ENCODE assay signal across 27 mouse cellular contexts in the genomic region with DNA sequence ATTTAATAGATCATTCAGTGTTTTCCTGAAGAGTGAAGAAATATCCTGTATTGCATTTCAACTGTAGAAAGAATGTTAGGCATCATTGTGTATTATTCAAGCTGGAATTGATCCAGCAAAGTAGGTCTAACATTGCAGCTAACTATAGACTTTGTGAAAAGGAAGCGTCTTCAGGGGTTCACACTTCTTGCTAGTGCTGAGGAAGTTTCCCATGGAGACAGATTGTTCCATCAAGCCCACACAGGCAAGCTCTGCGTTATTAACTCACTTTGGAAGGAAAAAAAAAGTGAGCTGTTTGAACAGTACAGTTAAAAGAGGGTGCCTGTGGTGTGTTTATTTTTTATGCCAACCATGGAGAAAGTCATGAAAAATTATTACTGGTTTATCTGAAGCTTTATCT.
DNase-seq lines count a peak whose midpoint lies in the region; TF ChIP-seq lines count a peak whose summit lies in the region.
"Had no signal": no experiment of that assay in that cellular context is flagged by ENCODE, and none has a peak within 500 bp of the region (broad histone marks: within the 10 kb centered on the region; RNA-seq: fewer than 3 reads in every experiment).

No protein-coding gene starts in this region.

- TF ChIP-seq CTCF in left cerebral cortex, adult 2 months (IDR thresholded peaks at IDR 0.05), result no peak

- peak overlapping the region; percentile 44; the same call in 1 of the 2 replicates for H3K27ac ChIP-seq in left cerebral cortex, adult 2 months
- H3K27ac ChIP-seq: embryonic facial prominence, embryonic 12.5 days; heart, embryonic 10.5 days; heart, embryonic 15.5 days; kidney, embryonic 15.5 days; layer of hippocampus, adult 2 months; limb, embryonic 13.5 days had no signal

- peak; percentile 5 for DNase-seq in layer of hippocampus, adult 11-12 months (ENCODE audit: low spot score)
- no peak for DNase-seq in layer of hippocampus, postnatal 14 days (ENCODE audit: low spot score in 2 of 2)
- peak; percentile 39 to 41 for DNase-seq in right cerebral cortex, adult 2 months (ENCODE audit: low spot score in 2 of 2)
- no peak for DNase-seq in right cerebral cortex, postnatal 25 days
- DNase-seq in left cerebral cortex, adult 2 months (ENCODE audit: extremely low spot score in 1 of 2, low spot score in 2 of 2), result peak in 1 of 2 experiments; percentile 33
- DNase-seq in telencephalon, adult 2 months (ENCODE audit: low read depth, low spot score), result peak; percentile 85
- DNase-seq in spleen, postnatal 14 days (ENCODE audit: low spot score in 2 of 2), result no peak
- DNase-seq in gastrocnemius, postnatal 4 days (ENCODE audit: low spot score in 2 of 2), result no peak
- DNase-seq: adrenal gland, postnatal 10 days; B cell, adult 2 months; cerebellum, adult 11-12 months; cerebellum, adult 9-11 months; embryo, embryonic 11 days; gastrocnemius, postnatal 10 days; heart, adult 11 months; kidney, adult 18-20 months; kidney, postnatal 25 days; liver, postnatal 0 days; lung, postnatal 10 days; midbrain, embryonic 14.5 days; retina, postnatal 1 day had no signal

- no peak overlapping the region for H3K4me3 ChIP-seq in left cerebral cortex, adult 2 months
- H3K4me3 ChIP-seq: embryonic facial prominence, embryonic 12.5 days; heart, embryonic 10.5 days; heart, embryonic 15.5 days; kidney, embryonic 15.5 days; layer of hippocampus, adult 2 months; limb, embryonic 13.5 days had no signal

- intact Hi-C loops in left cerebral cortex, adult 2 months (cut with DNase I), result no loop called here

Comparison
In these comparisons a context has a peak if more than half of its experiments do, and no peak if none do; other contexts are left out.
1. DNase-seq: peak in layer of hippocampus, adult 11-12 months (single experiment), right cerebral cortex, adult 2 months (2 of 2) and telencephalon, adult 2 months (single experiment); none in layer of hippocampus, postnatal 14 days (0 of 2), right cerebral cortex, postnatal 25 days (single experiment), spleen, postnatal 14 days (0 of 2) and gastrocnemius, postnatal 4 days (0 of 2).